Mouse (Mus musculus) megakaryocyte, embryonic 14.5 days (primary cell): ENCODE measurements around the gene Gm10053.

Experiments
- FLI1 ChIP-seq: IDR thresholded peaks from 2 replicates; pipeline ENCODE4 v1.6.1; 2012; ENCODE audit warnings: low read length, inconsistent platforms, mixed read lengths
- GATA1 ChIP-seq: IDR thresholded peaks from 3 replicates; pipeline ENCODE4 v1.6.1; 2012; ENCODE audit warnings: mixed read lengths, low read length, inconsistent platforms, borderline replicate concordance

- TF ChIP-seq GATA1 (no peak), FLI1 (no peak)
Observed at GRCm38 (mm10) chr19:24842080-24842479, 33.4 kb upstream of the Gm10053 start.
